Mouse (Mus musculus): ENCODE measurements at regions not wholly inside any gene's neighbourhood (a gene's known extent, or its start where the extent isn't known, plus 50 kb on each side); places are given as distances from the start of the nearest gene placed in this dataset.
A peak's percentile ranks its signal among the peaks of the same experiment; 100 is the strongest.
"Not testable (repeated sequence)": the region's sequence is repeated elsewhere in the genome, so short reads cannot be mapped to it uniquely, and the experiment has no call there.

DNA sequence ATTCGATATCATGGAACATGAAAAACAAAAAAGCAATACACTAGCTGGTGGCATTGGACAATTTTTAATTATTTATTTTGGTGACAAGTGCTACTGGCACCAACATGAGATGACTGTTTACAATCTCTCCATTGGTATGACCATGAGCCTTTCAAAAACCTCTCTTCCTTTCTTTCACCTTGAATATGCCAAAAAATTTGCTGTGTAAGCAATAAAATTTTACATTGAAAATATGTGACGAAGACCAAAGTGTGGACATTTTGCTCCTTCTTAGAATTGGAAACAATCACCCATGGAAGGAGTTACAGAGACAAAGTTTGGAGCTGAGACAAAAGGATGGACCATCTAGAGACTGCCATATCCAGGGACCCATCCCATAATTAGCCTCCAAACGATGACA lies 83.4 kb upstream of the Gm49339 start:
- DNase-seq; intact Hi-C loops (cut with DNase I): not testable (repeated sequence)

DNA sequence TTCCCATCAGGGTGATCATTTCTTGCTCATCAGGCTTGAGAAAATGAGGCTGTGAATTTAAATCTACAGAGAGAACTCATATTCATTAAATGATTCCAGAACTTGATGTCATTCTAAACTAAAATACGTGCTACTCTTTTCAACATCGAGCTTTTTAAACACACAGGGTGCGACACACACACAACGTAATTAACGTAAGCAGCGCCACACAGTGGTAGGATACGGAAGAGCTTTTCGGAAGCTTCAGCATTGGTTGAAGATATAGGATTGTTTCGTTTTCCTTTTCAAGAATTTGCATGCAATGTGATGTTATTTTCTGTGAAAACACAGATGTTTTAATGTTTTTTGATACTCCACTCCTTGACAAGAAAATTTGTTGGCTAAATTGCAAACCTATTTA lies 75.3 kb upstream of the Gm49339 start:
- DNase-seq: peak; percentile 30 to 60
- intact Hi-C loops (cut with DNase I): loop anchor here (2.0 to 10.0 kb wide), 2 partner anchors 510 to 700 kb away; partner anchors contain the start of gene Sim1

DNA sequence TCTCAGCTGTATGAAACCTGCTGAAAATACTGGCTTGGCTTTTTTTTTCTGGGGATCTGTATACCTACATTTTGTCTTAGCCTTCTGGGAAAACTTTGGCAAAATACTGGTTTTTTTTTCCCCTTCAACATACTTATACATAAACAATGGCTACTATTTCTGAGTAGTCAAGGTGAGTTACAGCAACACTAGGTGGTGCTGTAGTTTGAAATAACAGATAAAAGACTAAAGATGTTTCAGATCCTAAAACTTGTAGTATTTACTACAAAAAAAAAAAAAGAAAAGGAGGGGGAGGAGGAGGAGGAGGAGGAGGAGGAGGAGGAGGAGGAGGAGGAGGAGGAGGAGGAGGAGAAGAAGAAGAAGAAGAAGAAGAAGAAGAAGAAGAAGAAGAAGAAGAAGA lies 67.6 kb upstream of the Gm49339 start:
- no peak for DNase-seq
- intact Hi-C loops (cut with DNase I): no loop called here

DNA sequence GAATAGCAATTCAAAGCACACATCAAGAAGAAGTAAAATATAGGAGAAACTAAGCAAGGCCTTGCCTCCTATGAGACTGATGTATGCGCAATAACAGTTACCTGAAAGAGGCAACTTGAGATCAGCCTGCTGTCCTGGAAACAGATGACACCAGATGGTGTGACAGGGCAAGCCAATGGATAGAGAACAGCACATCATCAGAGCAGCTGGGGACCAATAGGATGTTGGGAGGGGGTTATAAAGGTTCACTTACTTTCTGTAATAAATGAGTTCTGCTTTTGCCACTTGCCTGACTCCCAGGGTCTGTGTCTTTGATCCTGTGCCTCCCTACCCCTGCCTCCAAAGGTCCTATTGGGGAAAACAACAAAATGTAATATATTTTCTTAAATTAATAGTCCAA lies 65.9 kb upstream of the Gm49339 start:
- intact Hi-C loops (cut with DNase I): no loop called here
- no peak for DNase-seq

DNA sequence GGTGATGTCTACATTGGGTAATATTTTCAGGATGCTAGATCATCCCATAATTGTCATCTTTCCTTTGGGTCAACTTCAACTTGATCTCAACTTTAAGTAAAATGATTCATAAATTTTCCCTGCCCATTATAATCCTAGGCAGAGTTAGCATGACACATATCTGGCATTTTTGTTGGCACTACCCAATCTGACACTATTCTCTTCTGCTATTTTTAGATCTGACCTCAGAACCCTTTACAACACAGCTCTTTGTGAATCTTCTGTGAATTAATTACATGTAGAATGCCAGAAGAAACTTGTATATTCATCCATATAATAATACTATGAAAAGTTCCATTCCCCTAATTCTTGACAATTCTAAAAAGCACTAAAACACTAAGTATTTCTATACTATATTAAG lies 63.7 kb upstream of the Gm49339 start:
- no peak for DNase-seq
- intact Hi-C loops (cut with DNase I): no loop called here

DNA sequence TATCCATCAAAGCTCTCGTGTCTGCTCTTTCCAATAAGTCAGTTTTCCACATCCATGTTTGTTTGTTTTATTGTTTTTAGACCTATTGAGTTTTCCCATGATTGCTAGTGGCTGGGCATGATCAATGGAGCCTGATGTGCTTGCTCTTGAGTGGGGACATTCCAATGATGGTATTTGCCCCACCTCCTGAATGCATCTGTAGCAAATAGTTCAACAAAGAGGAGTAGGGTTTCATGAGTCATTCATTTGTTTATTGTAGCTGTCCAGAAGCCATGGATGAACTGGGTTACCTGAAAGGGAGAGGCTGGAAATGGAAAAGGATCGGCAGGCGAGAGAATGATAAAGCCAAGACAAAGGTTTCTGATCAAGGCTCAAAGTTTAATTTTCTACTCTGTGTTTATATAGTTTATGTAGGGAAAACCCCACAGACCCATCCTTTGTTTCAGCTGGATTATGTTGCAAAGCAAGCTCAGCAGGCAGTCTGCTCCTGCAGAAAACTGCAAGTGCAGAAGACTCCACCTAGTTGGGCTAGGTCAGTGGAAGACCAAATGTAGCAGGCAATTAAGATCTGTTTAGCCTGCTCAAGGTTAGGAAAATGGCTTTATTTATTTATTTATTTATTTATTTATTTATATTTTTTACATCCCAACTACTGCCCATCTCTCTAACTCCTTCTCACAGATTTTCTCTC lies 63.0 kb upstream of the Gm49339 start:
- intact Hi-C loops (cut with DNase I): no loop called here
- DNase-seq: no peak

DNA sequence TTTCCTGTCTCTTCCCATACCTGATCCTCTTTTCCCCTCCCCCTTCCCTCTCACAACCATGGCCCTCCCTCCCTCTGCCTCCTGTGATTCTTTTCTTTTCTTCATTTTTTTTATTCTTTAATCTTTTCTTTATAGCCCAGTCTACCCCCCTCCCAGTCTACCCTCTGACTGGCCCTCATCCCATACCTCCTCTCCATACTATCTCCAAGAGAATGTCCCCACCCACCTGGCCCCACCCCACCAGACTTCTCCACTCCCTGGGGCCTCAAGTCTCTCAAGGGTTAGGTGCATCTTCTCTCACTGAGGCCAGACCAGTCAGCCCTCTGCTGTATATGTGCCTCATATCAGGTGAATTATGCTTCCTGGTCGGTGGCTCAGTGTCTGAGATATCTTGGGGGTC lies 61.9 kb upstream of the Gm49339 start:
- intact Hi-C loops (cut with DNase I): no loop called here
- DNase-seq: no peak

DNA sequence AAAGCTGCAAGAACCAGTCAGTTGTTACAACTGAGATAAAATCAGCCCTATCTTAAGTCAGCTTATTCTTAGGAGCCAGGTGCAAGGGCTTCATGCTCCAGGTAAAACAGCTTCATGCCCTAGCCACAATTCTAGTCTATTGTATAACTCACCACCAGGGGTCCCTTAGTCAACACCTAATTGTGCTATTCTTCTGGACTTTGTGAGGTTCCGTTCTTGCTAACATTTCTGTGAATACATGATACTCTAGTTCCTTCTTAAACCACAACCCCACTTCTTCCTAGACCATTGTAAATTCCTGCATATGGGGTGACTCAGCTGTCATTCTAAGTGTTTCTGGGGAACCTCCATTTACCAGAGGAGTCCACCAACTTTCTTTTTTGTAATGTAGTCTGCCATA lies 57.9 kb upstream of the Gm49339 start:
- no peak for DNase-seq
- intact Hi-C loops (cut with DNase I): no loop called here

Measured in heart, postnatal 10 days (tissue).